Mouse (Mus musculus): ENCODE data around the gene Gm20388.

Gene Gm20388

GRCm38 (mm10) chr8:122953028-122953427 is 3042.4 kb downstream of the Gm20388 start:
- peak in 1 of 2 experiments; percentile 17 for DNase-seq

- peak; percentile 41 to 49 for DNase-seq
These were observed 3043.6 kb downstream of the Gm20388 start for GRCm38 (mm10) chr8:122954090-122954799.

- no peak for DNase-seq
These were observed 3044.6 kb downstream of the Gm20388 start for GRCm38 (mm10) chr8:122955195-122955594.

GRCm38 (mm10) chr8:122955997-122956396 is 3045.4 kb downstream of the Gm20388 start:
- DNase-seq = no peak

GRCm38 (mm10) chr8:122960323-122960722 is 3049.7 kb downstream of the Gm20388 start:
- DNase-seq = no peak

- no peak for DNase-seq
These were observed 3050.3 kb downstream of the Gm20388 start for GRCm38 (mm10) chr8:122960932-122961331.

- DNase-seq = no peak
These were observed 3050.8 kb downstream of the Gm20388 start for GRCm38 (mm10) chr8:122961458-122961857.

GRCm38 (mm10) chr8:122962046-122962445 is 3051.4 kb downstream of the Gm20388 start:
- DNase-seq = no peak

- no peak for DNase-seq
These were observed 3056.0 kb downstream of the Gm20388 start for GRCm38 (mm10) chr8:122966638-122967037.

- no peak for DNase-seq
These were observed 3057.5 kb downstream of the Gm20388 start for GRCm38 (mm10) chr8:122968145-122968544.

GRCm38 (mm10) chr8:122969964-122970620 is 3059.5 kb downstream of the Gm20388 start:
- no peak for DNase-seq

GRCm38 (mm10) chr8:122976046-122976445 is 3065.4 kb downstream of the Gm20388 start:
- no peak for DNase-seq

- DNase-seq = no peak
These were observed 3068.8 kb downstream of the Gm20388 start for GRCm38 (mm10) chr8:122979424-122979823.

- DNase-seq = no peak
These were observed 3069.3 kb downstream of the Gm20388 start for GRCm38 (mm10) chr8:122979865-122980509.

- DNase-seq = no peak
These were observed 3071.0 kb downstream of the Gm20388 start for GRCm38 (mm10) chr8:122981646-122982045.

GRCm38 (mm10) chr8:122983178-122983942 is 3072.7 kb downstream of the Gm20388 start:
- peak in 1 of 2 experiments; percentile 38 for DNase-seq

GRCm38 (mm10) chr8:122984175-122984574 is 3073.5 kb downstream of the Gm20388 start:
- no peak for DNase-seq

GRCm38 (mm10) chr8:122986501-122987184 is 3076.0 kb downstream of the Gm20388 start:
- peak; percentile 39 to 47 for DNase-seq

- peak in 1 of 2 experiments; percentile 31 for DNase-seq
These were observed 3076.6 kb downstream of the Gm20388 start for GRCm38 (mm10) chr8:122987255-122987654.

GRCm38 (mm10) chr8:122988955-122989354 is 3078.3 kb downstream of the Gm20388 start:
- DNase-seq = peak; percentile 36 to 47

GRCm38 (mm10) chr8:122989976-122990375 is 3079.3 kb downstream of the Gm20388 start:
- DNase-seq = no peak

- DNase-seq = no peak
These were observed 3080.7 kb downstream of the Gm20388 start for GRCm38 (mm10) chr8:122991368-122991767.

Measured in B cell, adult 2 months (primary cell).